Mouse (Mus musculus): Measurements from ENCODE around the gene Ibtk. TPM values are rescaled to one million over a fixed set of nuclear protein-coding genes. Genes with fewer than 3 reads are reported as not detected.

The Ibtk gene
- polyA plus RNA-seq, 1 experiment: 22.7 TPM

DNA sequence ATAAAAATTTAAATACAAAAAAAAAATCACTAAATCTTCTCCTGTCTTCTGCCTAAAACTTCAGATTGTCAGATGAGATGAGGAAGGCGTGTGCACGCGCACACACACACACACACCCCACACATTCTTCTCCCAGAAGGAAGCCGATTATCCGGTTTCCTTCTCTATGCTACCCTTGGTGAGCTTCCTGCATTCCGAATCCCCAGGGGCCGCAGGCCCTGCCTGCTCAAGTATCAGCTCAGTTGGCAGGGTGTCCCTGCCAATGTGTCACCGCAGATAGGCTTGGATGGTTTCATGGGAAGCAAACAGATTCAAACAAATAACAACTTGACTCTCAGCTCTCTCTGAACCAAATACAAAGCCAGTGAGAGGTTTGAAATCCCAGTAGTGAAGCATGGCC, 86.0 kb downstream of the Ibtk start:
- Histone ChIP-seq H3K4me1 (ENCODE audit: control insufficient read depth, insufficient read depth, low read length) (no peaks in the 10 kb centered on the region), H3K27ac (ENCODE audit: control insufficient read depth, insufficient read depth, low read depth, low read length, poor library complexity) (no peak overlapping the region), H3K4me3 (replicated peaks; ENCODE audit: control insufficient read depth, low read depth, low read length) (no peak overlapping the region)
- WGBS: 41% methylated on average over 8 of the region's 8 CpGs
- TF ChIP-seq POLR2A (IDR thresholded peaks at IDR 0.05; ENCODE audit: borderline replicate concordance, control insufficient read depth, low read depth, low read length) (no peak), CTCF (IDR thresholded peaks at IDR 0.05; ENCODE audit: control insufficient read depth, insufficient read depth, low read length) (no peak)

DNA sequence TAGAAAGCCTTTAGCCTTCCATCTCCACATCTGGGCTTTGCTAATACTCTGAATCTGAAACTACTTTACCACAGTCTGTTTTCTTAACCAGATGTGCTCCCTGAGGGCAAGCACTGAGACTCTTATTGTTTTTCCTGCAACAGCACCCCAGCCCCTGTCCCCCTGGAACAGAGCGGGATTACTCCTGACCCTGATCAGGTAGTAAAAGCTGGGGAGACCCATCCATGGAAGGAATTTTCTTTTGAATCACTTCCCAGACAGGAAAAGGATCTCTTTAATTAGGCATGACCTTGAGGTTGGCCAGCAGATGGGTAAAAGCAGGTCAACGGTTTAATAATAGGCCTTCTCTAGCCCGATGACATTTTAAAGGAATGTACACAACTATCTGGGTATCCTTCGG, 95.7 kb downstream of the Ibtk start:
- no peak overlapping the region for H3K4me3 ChIP-seq (replicated peaks; ENCODE audit: control insufficient read depth, low read depth, low read length)
- TF ChIP-seq CTCF (IDR thresholded peaks at IDR 0.05; ENCODE audit: control insufficient read depth, insufficient read depth, low read length) (no peak), POLR2A (IDR thresholded peaks at IDR 0.05; ENCODE audit: borderline replicate concordance, control insufficient read depth, low read depth, low read length) (no peak)
- WGBS: 73% methylated on average over 4 of the region's 4 CpGs
- H3K4me1 ChIP-seq (ENCODE audit: control insufficient read depth, insufficient read depth, low read length): no peaks in the 10 kb centered on the region
- no peak overlapping the region for H3K27ac ChIP-seq (ENCODE audit: control insufficient read depth, insufficient read depth, low read depth, low read length, poor library complexity)

GRCm38 (mm10) chr9:85638276-85638675, 110.9 kb downstream of the Ibtk start:
- TF ChIP-seq CTCF (IDR thresholded peaks at IDR 0.05; ENCODE audit: control insufficient read depth, insufficient read depth, low read length) (no peak), POLR2A (IDR thresholded peaks at IDR 0.05; ENCODE audit: borderline replicate concordance, control insufficient read depth, low read depth, low read length) (no peak)
- no peaks in the 10 kb centered on the region for H3K4me1 ChIP-seq (ENCODE audit: control insufficient read depth, insufficient read depth, low read length)
- 72% methylated on average over 2 of the region's 2 CpGs for WGBS

More at GRCm38 (mm10) chr9:85638276-85638675, 110.9 kb downstream of the Ibtk start:
- no peak overlapping the region for H3K27ac ChIP-seq (ENCODE audit: control insufficient read depth, insufficient read depth, low read depth, low read length, poor library complexity)
- no peak overlapping the region for H3K4me3 ChIP-seq (replicated peaks; ENCODE audit: control insufficient read depth, low read depth, low read length)

Other genes starting within 250 kb of the Ibtk start
- 1.7 TPM in 1 of 2 replicates, not detected in the other for gene Tpbg, start 93.0 kb upstream of the Ibtk start, polyA plus RNA-seq (2011; ENCODE audit: insufficient read depth, insufficient read length, low replicate concordance, missing spikeins)